Mouse (Mus musculus) brain, embryonic 14.5 days (tissue): ENCODE results near the gene Ldlrad3. TPM values are rescaled to one million over a fixed set of nuclear protein-coding genes. Genes with fewer than 3 reads are reported as not detected.

ENCODE experiments used
- DNase-seq: peaks from one replicate; pipeline ENCODE4 v3.0.0-alpha.2; 2011; ENCODE audit warnings: low read depth
- CTCF ChIP-seq: fragments of 200-500 bp; IDR thresholded peaks from 2 replicates; pipeline ENCODE4 v1.5.1; 2012; ENCODE audit warnings: inconsistent platforms, mild to moderate bottlenecking, moderate library complexity, borderline replicate concordance; ENCODE audit not compliant: insufficient read depth, insufficient read length; ENCODE audit errors: extremely low read depth
- POLR2A ChIP-seq: fragments of 200-500 bp; IDR thresholded peaks from 2 replicates; pipeline ENCODE4 v1.6.1; 2012; ENCODE audit warnings: mild to moderate bottlenecking, inconsistent platforms, borderline replicate concordance; ENCODE audit not compliant: poor library complexity, insufficient read depth, insufficient read length, severe bottlenecking; ENCODE audit errors: extremely low read depth
- polyA plus RNA-seq: library from polyadenylated mRNA; depleted of rRNA; stranded (reverse); fragments of >200 nt; gene quantifications from 2 replicates; pipeline ENCODE4 v1.2.3, GENCODE M21; 2012

Gene Ldlrad3
- polyA plus RNA-seq, 1 experiment = 26.2 TPM

GRCm38 (mm10) chr2:101983853-101984543 is 202.2 kb downstream of the Ldlrad3 start:
- TF ChIP-seq POLR2A (no peak), CTCF (no peak)
- no peak for DNase-seq

- TF ChIP-seq CTCF (no peak), POLR2A (no peak)
- DNase-seq = peak; percentile 84
Observed at GRCm38 (mm10) chr2:101983082-101983852, 202.9 kb downstream of the Ldlrad3 start.

- no peak for DNase-seq
- no peak for TF ChIP-seq CTCF
- no peak for TF ChIP-seq POLR2A
Observed at GRCm38 (mm10) chr2:101981964-101982498, 204.2 kb downstream of the Ldlrad3 start.

GRCm38 (mm10) chr2:101981211-101981610 is 205.0 kb downstream of the Ldlrad3 start:
- no peak for DNase-seq
- TF ChIP-seq POLR2A = no peak
- TF ChIP-seq CTCF = no peak

GRCm38 (mm10) chr2:101980456-101980947 is 205.7 kb downstream of the Ldlrad3 start:
- DNase-seq = peak; percentile 73
- TF ChIP-seq POLR2A = no peak
- TF ChIP-seq CTCF = no peak

GRCm38 (mm10) chr2:101978534-101979525 is 207.4 kb downstream of the Ldlrad3 start:
- no peak for TF ChIP-seq CTCF
- TF ChIP-seq POLR2A = no peak
- DNase-seq = peak; percentile 98

- TF ChIP-seq CTCF (no peak), POLR2A (no peak)
- peak; percentile 66 for DNase-seq
Observed at GRCm38 (mm10) chr2:101976399-101977064, 209.7 kb downstream of the Ldlrad3 start.

- peak; percentile 86 for DNase-seq
- no peak for TF ChIP-seq POLR2A
- TF ChIP-seq CTCF = no peak
Observed at GRCm38 (mm10) chr2:101973810-101974209, 212.4 kb downstream of the Ldlrad3 start.

- DNase-seq = no peak
- TF ChIP-seq CTCF (no peak), POLR2A (no peak)
Observed at GRCm38 (mm10) chr2:101967601-101968000, 218.6 kb downstream of the Ldlrad3 start.

GRCm38 (mm10) chr2:101967152-101967551 is 219.0 kb downstream of the Ldlrad3 start:
- TF ChIP-seq CTCF (no peak), POLR2A (no peak)
- peak; percentile 63 for DNase-seq

- peak; percentile 67 for DNase-seq
- no peak for TF ChIP-seq POLR2A
- no peak for TF ChIP-seq CTCF
Observed at GRCm38 (mm10) chr2:101966017-101966416, 220.2 kb downstream of the Ldlrad3 start.

- DNase-seq = peak; percentile 90
- TF ChIP-seq POLR2A (no peak), CTCF (no peak)
Observed at GRCm38 (mm10) chr2:101965515-101965914, 220.7 kb downstream of the Ldlrad3 start.
